Mouse (Mus musculus) C2C12 (cell line): ENCODE data around the gene Lgmn.

Experiments used
- CEBPB ChIP-seq: IDR thresholded peaks from one replicate; pipeline ENCODE4 v1.6.1; 2011; ENCODE audit warnings: low read depth, mild to moderate bottlenecking, control low read depth, moderate library complexity
- CTCF ChIP-seq: IDR thresholded peaks from one replicate; pipeline ENCODE4 v1.5.1; 2011; ENCODE audit not compliant: control insufficient read depth, insufficient read depth, insufficient read length
- FOSL1 ChIP-seq: IDR thresholded peaks from one replicate; pipeline ENCODE4 v1.8.0; 2011; ENCODE audit warnings: mild to moderate bottlenecking, low read length; ENCODE audit not compliant: poor library complexity, insufficient read depth, severe bottlenecking
- MAX ChIP-seq: IDR thresholded peaks from one replicate; pipeline ENCODE4 v1.6.1; 2011; ENCODE audit warnings: mild to moderate bottlenecking, control low read depth
- MYOD1 ChIP-seq: IDR thresholded peaks from one replicate; pipeline ENCODE4 v1.6.1; 2011; ENCODE audit warnings: low read depth; ENCODE audit not compliant: control insufficient read depth, insufficient read length
- MYOG ChIP-seq: IDR thresholded peaks from one replicate; pipeline ENCODE4 v1.6.1; 2011; ENCODE audit not compliant: control insufficient read depth, insufficient read length; ENCODE audit errors: extremely low read depth
- USF1 ChIP-seq: IDR thresholded peaks from one replicate; pipeline ENCODE4 v1.6.1; 2011; ENCODE audit warnings: low read depth, mild to moderate bottlenecking, control low read depth, moderate library complexity

DNA sequence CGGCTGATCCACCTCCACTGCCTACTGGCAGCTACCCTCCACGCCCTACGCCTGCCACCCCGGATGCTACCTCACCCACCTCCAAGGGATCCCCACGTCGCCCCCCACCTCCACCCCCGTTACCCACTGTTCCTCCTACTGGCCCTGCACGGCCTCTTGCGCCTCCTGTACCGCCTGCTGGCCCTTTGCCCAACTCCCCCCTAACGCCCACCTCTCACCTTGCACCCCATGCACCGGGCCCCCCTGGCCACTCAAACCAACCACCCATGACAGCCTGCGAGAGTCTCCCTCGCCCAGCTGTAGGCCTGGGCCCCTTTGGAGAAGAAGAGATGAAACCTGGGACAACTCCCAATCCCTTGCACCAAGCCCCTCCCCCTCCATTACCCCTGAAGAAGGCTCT, 71.1 kb downstream of the Lgmn start:
- TF ChIP-seq CTCF (no peak), MAX (no peak), MYOD1 (no peak), CEBPB (no peak), USF1 (no peak), FOSL1 (no peak), MYOG (no peak)
